Mouse (Mus musculus): ENCODE measurements around the gene Dtl.

Gene Dtl

DNA sequence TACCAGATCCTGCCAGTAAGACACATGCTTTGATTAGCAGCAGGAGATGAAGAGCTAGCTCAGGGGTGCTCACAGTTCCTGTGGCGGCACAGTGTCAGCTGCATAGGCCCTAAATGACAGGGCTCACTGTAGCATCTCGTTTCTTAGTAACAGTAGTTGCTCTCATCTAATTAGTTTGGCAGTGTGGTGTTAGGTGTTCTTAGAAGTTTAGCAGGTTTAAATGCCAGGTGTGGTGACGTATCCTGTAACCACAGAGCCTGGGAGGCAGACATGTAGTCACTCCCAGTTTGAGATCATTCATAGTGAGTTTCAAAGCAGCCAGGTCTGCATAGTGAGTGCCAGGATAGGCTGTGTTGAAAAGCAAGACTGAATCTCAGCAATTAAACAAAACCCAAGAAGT is 4.2 kb upstream of the Dtl start:
- DNase-seq (ENCODE audit: low spot score in 2 of 2), result no peak

DNA sequence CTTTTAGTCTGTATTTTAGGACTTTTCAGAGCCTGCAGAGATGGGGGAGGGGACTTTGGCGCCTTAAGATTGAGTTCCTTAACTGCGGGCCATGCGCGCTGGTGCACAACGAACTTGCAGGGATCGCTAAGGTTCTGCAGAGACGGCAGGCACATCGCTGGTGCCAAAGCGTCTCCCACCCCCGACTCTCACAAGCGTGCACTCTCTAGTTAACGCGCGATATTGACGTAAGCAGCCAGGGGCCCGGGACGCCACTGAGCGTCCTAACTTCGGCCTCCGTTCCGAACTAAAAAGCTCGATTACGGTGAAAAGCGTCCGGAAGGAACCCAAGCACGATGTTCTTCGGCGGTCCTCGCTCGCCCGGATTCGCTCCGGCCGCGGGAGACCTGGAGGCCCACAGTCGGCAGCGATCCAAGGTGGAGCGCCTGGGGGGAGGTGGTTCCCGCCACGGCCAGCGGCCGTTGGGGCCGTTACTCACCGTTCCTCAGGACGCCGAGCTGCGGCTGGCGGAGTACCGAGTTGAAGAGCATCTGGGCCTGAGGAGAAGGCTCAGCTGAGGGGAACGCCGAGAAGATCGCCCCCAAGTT is 380 bp downstream of the Dtl start:
- peak in 1 of 2 experiments; percentile 42 for DNase-seq (ENCODE audit: low spot score in 2 of 2)

GRCm38 (mm10) chr1:191573906-191574639 is 1.3 kb downstream of the Dtl start:
- no peak for DNase-seq (ENCODE audit: low spot score in 2 of 2)

DNA sequence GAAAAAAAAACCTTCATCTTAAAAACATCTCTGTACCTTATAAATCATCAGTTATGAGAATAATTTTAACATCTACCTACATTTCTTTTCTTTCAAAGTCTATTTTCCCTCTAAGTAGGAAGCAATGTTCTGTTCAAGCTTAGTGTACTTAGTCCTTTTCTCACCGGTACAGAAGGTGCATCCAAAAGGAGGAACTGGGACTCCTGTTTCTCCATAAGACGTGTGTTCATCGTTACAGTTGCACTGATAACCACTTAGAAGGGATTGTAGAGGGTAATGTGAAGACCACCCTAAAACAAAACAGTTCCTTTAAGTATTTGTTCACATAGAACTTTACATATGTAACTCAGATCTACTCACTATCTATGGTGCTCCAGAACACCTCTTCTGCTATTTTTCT is 4.9 kb downstream of the Dtl start:
- no peak for DNase-seq (ENCODE audit: low spot score in 2 of 2)

DNA sequence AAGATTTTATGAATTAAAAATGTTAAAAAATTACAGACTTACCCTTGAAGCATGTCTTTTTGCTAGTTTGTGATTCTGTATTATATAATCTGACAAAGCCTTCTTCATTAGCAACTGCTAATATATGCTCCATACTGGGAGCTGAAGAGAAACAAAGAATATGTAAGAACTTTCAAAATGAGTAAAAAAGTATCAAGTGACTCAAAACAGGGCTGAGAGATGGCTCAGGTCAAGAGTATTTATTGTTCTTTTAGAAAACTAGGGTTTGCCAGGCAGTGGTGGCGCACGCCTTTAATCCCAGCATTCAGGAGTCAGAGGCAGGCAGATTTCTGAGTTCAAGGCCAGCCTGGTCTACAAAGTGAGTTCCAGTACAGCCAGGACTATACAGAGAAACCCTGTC is 5.7 kb downstream of the Dtl start:
- no peak for DNase-seq (ENCODE audit: low spot score in 2 of 2)

DNA sequence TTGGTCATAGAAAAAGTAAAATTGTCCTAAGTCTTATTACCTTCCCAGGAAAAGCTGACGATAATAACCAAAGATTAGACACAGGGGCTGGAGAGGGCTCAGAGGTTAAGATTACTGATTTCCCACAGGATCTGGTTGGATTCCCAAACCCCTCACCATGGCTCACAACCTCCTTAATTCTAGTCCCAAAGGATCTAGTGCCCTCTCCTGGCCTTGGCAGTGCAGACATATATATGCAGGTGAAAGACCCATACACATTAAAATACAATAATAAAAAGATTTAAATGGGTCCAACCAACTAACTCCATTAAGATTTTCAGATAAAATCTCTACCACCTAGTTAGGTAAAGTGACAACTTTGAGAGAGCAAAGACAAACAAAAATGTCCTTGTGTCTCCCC is 7.5 kb downstream of the Dtl start:
- DNase-seq (ENCODE audit: low spot score in 2 of 2), result no peak

- DNase-seq (ENCODE audit: low spot score in 2 of 2), result no peak
Observed at GRCm38 (mm10) chr1:191562823-191563365, 12.4 kb downstream of the Dtl start.

DNA sequence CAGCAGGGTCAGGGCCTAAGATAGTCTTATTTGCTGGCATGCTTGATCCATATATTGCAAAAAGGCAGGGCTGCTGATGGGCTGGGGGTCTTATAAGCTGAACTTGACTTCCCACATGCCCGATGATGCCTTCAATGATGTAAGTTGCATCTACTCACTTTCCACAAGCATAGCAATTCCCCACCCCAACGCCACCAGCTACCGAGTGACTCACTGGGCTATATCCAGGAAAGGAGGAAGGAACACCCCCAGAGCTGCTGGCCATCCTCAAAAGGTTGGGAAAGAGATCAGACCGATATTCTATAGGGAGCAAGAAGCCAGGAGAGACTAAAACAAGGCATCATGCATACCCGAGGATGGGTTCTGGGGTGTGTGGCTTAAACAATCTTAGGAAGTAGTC is 15.6 kb downstream of the Dtl start:
- DNase-seq (ENCODE audit: low spot score in 2 of 2), result no peak

DNA sequence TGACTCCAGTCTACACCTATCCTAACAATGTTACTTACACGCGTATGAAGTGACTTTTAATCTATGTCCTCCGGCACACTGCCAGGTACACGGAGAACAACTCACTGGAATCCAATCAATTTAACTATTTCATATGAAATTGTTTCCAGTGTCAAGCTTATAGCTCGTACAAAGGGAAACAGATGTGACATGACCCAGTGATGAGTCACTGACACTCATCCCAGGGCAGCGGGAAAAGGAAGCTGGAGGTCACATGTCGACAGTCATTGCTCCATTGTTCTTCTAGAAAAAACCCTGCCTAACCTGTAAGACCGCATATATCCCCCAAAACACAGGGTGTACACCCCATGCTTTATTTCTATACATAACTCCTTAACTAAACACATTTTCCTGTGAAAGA is 18.2 kb downstream of the Dtl start:
- no peak for DNase-seq (ENCODE audit: low spot score in 2 of 2)

DNA sequence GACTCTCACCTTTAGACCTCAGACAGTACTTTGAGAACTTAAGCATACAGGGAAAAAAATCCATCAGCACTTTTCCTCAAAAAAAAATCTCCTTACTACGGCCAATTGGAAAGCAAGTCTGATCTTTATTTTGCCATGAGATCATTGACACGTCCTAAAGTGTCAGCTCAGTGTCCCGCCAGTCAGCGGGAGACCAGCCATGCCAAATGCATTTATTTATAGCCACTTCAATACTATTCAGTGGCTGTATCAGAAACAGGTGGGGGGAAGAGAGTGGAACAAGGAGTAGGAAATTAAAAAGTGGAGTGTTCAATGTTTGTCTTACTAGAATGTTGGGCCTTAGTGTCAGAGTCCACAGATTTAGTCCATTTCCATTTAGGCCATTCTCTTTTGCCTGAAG is 24.6 kb downstream of the Dtl start:
- DNase-seq (ENCODE audit: low spot score in 2 of 2), result no peak

- no peak for DNase-seq (ENCODE audit: low spot score in 2 of 2)
Observed at GRCm38 (mm10) chr1:191543747-191544146, 31.6 kb downstream of the Dtl start.

- no peak for DNase-seq (ENCODE audit: low spot score in 2 of 2)
Observed at GRCm38 (mm10) chr1:191541619-191542018, 33.7 kb downstream of the Dtl start.

- DNase-seq (ENCODE audit: low spot score in 2 of 2), result no peak
Observed at GRCm38 (mm10) chr1:191541014-191541413, 34.3 kb downstream of the Dtl start.

GRCm38 (mm10) chr1:191540300-191540699 is 35.0 kb downstream of the Dtl start:
- DNase-seq (ENCODE audit: low spot score in 2 of 2), result no peak

DNA sequence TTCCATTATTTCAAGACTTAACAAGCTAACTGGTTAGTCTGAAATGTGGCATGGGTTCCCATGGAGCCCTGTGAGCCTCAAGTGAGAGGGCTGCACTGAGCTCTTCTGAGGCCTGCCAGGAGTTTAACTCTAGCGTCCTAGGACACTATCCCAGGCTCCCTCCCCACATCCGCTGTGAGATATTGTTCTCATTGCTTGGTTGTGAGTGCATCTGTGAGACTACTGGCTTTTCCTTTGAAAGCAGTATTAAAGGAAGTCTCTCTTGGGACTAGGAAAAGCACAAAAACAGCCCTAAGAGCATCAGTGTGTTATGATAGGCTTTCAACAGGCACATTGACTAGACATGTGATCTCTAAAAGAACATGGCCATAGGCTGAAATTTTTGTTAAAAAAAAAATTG is 40.4 kb downstream of the Dtl start:
- no peak for DNase-seq (ENCODE audit: low spot score in 2 of 2)

DNA sequence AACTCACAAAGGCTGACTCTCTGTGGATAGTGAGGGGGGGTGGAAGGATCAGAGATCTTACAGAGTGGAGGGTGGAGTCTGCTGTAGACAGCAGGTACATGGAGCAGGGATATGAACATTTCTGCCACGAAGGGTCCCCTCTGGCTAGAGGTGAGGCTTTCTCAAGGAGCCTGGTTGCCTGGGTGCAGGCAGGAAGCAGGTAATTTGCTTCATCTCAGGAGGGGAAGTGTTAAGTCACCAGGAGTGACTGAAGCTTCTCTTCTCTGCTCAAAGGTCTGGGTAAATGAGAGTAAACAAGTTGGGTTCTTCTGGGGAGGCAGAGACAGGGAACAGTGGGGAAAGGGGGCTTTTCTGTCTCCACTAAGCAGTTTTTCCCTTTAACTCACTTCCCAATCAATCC is 44.3 kb downstream of the Dtl start:
- no peak for DNase-seq (ENCODE audit: low spot score in 2 of 2)

DNA sequence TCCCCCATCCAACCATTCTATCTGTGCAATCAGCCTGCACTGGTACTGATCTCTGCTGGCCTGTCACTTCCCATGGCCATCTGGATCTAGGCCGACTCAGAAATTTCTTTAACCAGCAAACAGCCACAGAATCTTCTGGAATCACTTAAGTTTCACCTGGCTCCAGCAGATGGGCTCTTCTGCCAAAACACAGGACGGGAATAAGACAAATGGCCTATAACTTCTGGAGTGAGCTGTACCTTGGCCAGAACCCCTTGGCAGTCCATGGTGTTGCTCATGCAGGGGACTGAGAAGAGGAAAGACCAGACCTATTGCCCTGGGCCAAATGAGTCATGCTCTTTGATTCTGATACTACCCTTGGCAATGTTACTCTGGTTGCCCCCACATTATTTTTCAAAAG is 45.9 kb downstream of the Dtl start:
- DNase-seq (ENCODE audit: low spot score in 2 of 2), result no peak

GRCm38 (mm10) chr1:191527921-191528612 is 47.3 kb downstream of the Dtl start:
- DNase-seq (ENCODE audit: low spot score in 2 of 2), result no peak

DNA sequence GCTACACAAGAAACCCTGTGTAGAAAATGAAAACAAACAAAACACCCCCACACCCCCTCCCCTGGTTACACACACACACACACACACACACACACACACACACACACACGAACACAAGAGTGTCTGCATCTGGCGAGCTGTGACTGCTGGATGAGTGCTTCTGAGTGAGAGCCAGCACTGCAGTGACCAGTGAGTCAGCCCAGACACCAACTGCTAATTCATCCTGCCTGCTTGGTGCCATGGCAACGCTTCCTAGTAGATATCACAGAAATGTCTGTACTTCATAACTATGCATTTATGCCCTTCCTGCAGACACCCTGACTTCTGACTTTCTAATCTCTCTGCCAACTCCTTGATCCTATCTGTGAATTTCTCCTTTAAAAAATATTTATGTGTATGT is 48.3 kb downstream of the Dtl start:
- DNase-seq (ENCODE audit: low spot score in 2 of 2), result no peak

DNA sequence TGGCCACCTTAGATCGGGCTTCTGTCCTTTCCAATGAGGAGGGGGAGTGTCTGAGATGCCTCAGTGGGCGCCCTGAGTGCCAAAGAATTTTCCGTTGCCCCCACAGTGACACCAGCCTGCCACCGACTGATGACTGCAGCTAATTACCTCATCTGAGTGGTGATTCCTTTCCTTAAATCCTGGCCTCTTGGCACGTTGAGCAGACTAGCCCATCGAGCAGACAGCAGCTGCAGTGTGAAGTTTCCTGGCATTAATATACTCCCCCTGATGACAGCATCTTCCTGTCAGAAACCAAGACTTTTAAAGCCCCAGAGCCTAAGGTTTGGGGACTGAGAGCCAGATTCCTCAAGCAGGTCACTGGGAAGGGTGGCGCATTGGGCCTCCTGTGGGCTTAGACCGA is 53.9 kb downstream of the Dtl start:
- DNase-seq (ENCODE audit: low spot score in 2 of 2), result no peak

GRCm38 (mm10) chr1:191520669-191521068 is 54.7 kb downstream of the Dtl start:
- DNase-seq (ENCODE audit: low spot score in 2 of 2), result no peak

- DNase-seq (ENCODE audit: low spot score in 2 of 2), result no peak
Observed at GRCm38 (mm10) chr1:191520194-191520593, 55.1 kb downstream of the Dtl start.

Measured in spleen, postnatal 14 days (tissue).